Comparison of ENCODE assay signal across 17 mouse cellular contexts in the genomic region with DNA sequence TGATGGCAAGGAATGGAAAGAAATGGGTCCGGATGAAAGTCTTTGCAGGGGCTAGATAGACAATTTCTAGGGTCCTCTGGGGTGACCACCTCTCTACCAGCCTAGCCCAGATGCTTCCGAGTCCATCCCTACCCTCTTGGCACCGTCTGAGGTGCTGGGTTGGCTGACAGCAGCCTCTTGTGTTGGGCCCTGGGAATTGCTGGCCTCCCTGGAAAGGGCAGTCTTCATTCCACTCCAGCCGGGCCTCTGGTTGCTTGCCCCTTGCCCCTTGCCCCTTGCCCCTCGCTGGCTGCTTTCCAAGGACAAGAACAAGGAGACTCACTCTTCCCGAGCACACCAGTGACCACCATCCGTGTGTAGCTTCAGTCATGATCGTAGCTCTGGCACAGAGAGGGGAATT. TPM values are rescaled to one million over a fixed set of nuclear protein-coding genes. Genes with fewer than 3 reads are reported as not detected.
DNase-seq lines count a peak whose midpoint lies in the region; ATAC-seq and TF ChIP-seq lines count a peak whose summit lies in the region.
"Had no signal": no experiment of that assay in that cellular context is flagged by ENCODE, and none has a peak within 500 bp of the region (broad histone marks: within the 10 kb centered on the region; RNA-seq: fewer than 3 reads in every experiment).

No protein-coding gene starts in this region.

- ATAC-seq in liver, embryonic 14.5 days (ENCODE audit: insufficient read depth) = no peak
- ATAC-seq in liver, embryonic 12.5 days = no peak
- ATAC-seq: hindbrain, embryonic 16.5 days had no signal

- H3K4me1 ChIP-seq in liver, embryonic 14.5 days (replicated peaks; ENCODE audit: control insufficient read depth in 2 of 2, insufficient read depth in 2 of 2, low read length in 1 of 2) = peaks cover 0 to 11% of the 10 kb centered on the region in 2 experiments; a peak in 2 of 4 replicates
- H3K4me1 ChIP-seq in liver, embryonic 12.5 days = peaks cover 11% of the 10 kb centered on the region
- H3K4me1 ChIP-seq: limb, embryonic 10.5 days had no signal

- no peak overlapping the region for H3K4me2 ChIP-seq in liver, embryonic 14.5 days (ENCODE audit: low read depth)
- no peak overlapping the region for H3K4me2 ChIP-seq in liver, embryonic 12.5 days
- H3K4me2 ChIP-seq: midbrain, embryonic 11.5 days had no signal

- H3K36me3 ChIP-seq in liver, embryonic 14.5 days (replicated peaks; ENCODE audit: control insufficient read depth, insufficient read depth, low read depth) = no peaks in the 10 kb centered on the region
- H3K36me3 ChIP-seq in liver, embryonic 12.5 days = no peaks in the 10 kb centered on the region
- H3K36me3 ChIP-seq: limb, embryonic 10.5 days had no signal

- no peak overlapping the region for H3K27ac ChIP-seq in liver, embryonic 14.5 days
- H3K27ac ChIP-seq in liver, embryonic 12.5 days = no peak overlapping the region
- H3K27ac ChIP-seq: limb, embryonic 10.5 days had no signal

- H3K27me3 ChIP-seq in liver, embryonic 14.5 days (ENCODE audit: control insufficient read depth, insufficient read depth, low read length) = no peaks in the 10 kb centered on the region
- peaks cover 32% of the 10 kb centered on the region for H3K27me3 ChIP-seq in liver, embryonic 12.5 days (replicated peaks)

- H3K4me3 ChIP-seq in liver, embryonic 14.5 days (ENCODE audit: insufficient read depth in 1 of 2, low read depth in 2 of 2, low read length in 2 of 2) = no peak overlapping the region
- no peak overlapping the region for H3K4me3 ChIP-seq in liver, embryonic 12.5 days
- H3K4me3 ChIP-seq: limb, embryonic 10.5 days had no signal

- H3K9me3 ChIP-seq in liver, embryonic 14.5 days (ENCODE audit: control insufficient read depth, low read length) = no peaks in the 10 kb centered on the region
- H3K9me3 ChIP-seq in liver, embryonic 12.5 days (replicated peaks) = no peaks in the 10 kb centered on the region
- H3K9me3 ChIP-seq: limb, embryonic 10.5 days had no signal

- whole genome bisulfite sequencing in liver, embryonic 14.5 days (ENCODE audit: insufficient replicate concordance) = 52% methylated on average over 8 of the region's 8 CpGs
- WGBS in liver, embryonic 12.5 days (ENCODE audit: insufficient replicate concordance) = 62% methylated on average over 8 of the region's 8 CpGs

- TF ChIP-seq EP300 in liver, embryonic 14.5 days (IDR thresholded peaks at IDR 0.05; ENCODE audit: low read depth) = no peak

- TF ChIP-seq CTCF in liver, embryonic 14.5 days (IDR thresholded peaks at IDR 0.05; ENCODE audit: low read depth) = peak; percentile 44

- no peak overlapping the region for H3K9ac ChIP-seq in liver, embryonic 14.5 days (replicated peaks)
- no peak overlapping the region for H3K9ac ChIP-seq in liver, embryonic 12.5 days

- peak; percentile 27 for DNase-seq in cerebellum, postnatal 10 days
- DNase-seq in cerebellum, adult 18-20 months = no peak
- no peak for DNase-seq in liver, embryonic 14.5 days (ENCODE audit: low read depth in 3 of 3, low spot score in 3 of 3)
- peak; percentile 47 for DNase-seq in adipocyte (ENCODE audit: low spot score)
- DNase-seq in kidney, postnatal 4 days = peak; percentile 41 to 59
- DNase-seq in embryo, embryonic 10.5 days (ENCODE audit: low spot score) = no peak
- no peak for DNase-seq in right cerebral cortex, postnatal 4 days
- DNase-seq: lung, adult 18-20 months; spleen, adult 18-20 months; thymus, adult 18-20 months had no signal

RNA-seq across cellular contexts. Expression of a gene that starts 15.0 kb away (rescaled TPM):
- 26.1 and 32.8 TPM in 2 replicates for polyA plus RNA-seq in liver, embryonic 14.5 days (2012; rRNA removed)
- polyA plus RNA-seq in liver, embryonic 14.5 days (2014; fragmentation: Nextera tagmentation; extraction: Ambion mirVana) = 22.4 and 27.5 TPM in 2 replicates
- polyA plus RNA-seq in liver, embryonic 12.5 days (2016; fragmentation: Nextera tagmentation; extraction: Ambion mirVana) = 46.1 and 47.7 TPM in 2 replicates

RNA-seq across cellular contexts. Expression of a gene that starts 15.6 kb away (rescaled TPM):
- 0.35 and 0.57 TPM in 2 replicates for polyA plus RNA-seq in liver, embryonic 14.5 days (2012; rRNA removed)
- polyA plus RNA-seq in liver, embryonic 14.5 days (2014; fragmentation: Nextera tagmentation; extraction: Ambion mirVana) = 0.09 TPM in 1 of 2 replicates, not detected in the other
- polyA plus RNA-seq in liver, embryonic 12.5 days (2016; fragmentation: Nextera tagmentation; extraction: Ambion mirVana) = 0.10 and 0.15 TPM in 2 replicates
- polyA plus RNA-seq: hindbrain, embryonic 16.5 days; limb, embryonic 10.5 days; midbrain, embryonic 11.5 days; neural tube, embryonic 11.5 days had no signal

RNA-seq across cellular contexts. Expression of a gene that starts 27.8 kb away (rescaled TPM):
- not detected in 2 replicates for polyA plus RNA-seq in liver, embryonic 14.5 days (2012; rRNA removed)
- polyA plus RNA-seq in liver, embryonic 14.5 days (2014; fragmentation: Nextera tagmentation; extraction: Ambion mirVana) = not detected in 2 replicates
- polyA plus RNA-seq in liver, embryonic 12.5 days (2016; fragmentation: Nextera tagmentation; extraction: Ambion mirVana) = not detected in 2 replicates
- polyA plus RNA-seq: C2C12; heart, embryonic 16.5 days; limb, embryonic 10.5 days; midbrain, embryonic 11.5 days; neural tube, embryonic 11.5 days had no signal

RNA-seq across cellular contexts. Expression of a gene that starts 28.3 kb away (rescaled TPM):
- polyA plus RNA-seq in liver, embryonic 14.5 days (2012; rRNA removed) = 39.6 and 41.8 TPM in 2 replicates
- polyA plus RNA-seq in liver, embryonic 14.5 days (2014; fragmentation: Nextera tagmentation; extraction: Ambion mirVana) = 42.2 and 46.2 TPM in 2 replicates
- 41.7 and 44.7 TPM in 2 replicates for polyA plus RNA-seq in liver, embryonic 12.5 days (2016; fragmentation: Nextera tagmentation; extraction: Ambion mirVana)

RNA-seq across cellular contexts. Expression of a gene that starts 37.9 kb away (rescaled TPM):
- polyA plus RNA-seq in liver, embryonic 14.5 days (2012; rRNA removed) = 18.4 and 25.5 TPM in 2 replicates
- polyA plus RNA-seq in liver, embryonic 14.5 days (2014; fragmentation: Nextera tagmentation; extraction: Ambion mirVana) = 22.7 and 22.9 TPM in 2 replicates
- 38.8 and 41.6 TPM in 2 replicates for polyA plus RNA-seq in liver, embryonic 12.5 days (2016; fragmentation: Nextera tagmentation; extraction: Ambion mirVana)

Comparison
In these comparisons a context has a peak if more than half of its experiments do, and no peak if none do; other contexts are left out.
1. DNase-seq: peak in cerebellum, postnatal 10 days (2 of 2), adipocyte (single experiment) and kidney, postnatal 4 days (2 of 2); none in cerebellum, adult 18-20 months (0 of 2), liver, embryonic 14.5 days (0 of 3), embryo, embryonic 10.5 days (single experiment) and right cerebral cortex, postnatal 4 days (single experiment).